In genomic region chr1:79956121-79956520, GRCm38 (mm10) we compare ENCODE assay signal across 8 mouse cellular contexts.
DNase-seq lines count a peak whose midpoint lies in the region; ATAC-seq and TF ChIP-seq lines count a peak whose summit lies in the region.

No protein-coding gene starts in this region.

- no peak for TF ChIP-seq CTCF in intestine, postnatal 0 days (IDR thresholded peaks at IDR 0.05; ENCODE audit: low read depth)

- H3K4me3 ChIP-seq in intestine, embryonic 14.5 days (ENCODE audit: low read depth, low read length) = no peak overlapping the region
- no peak overlapping the region for H3K4me3 ChIP-seq in intestine, postnatal 0 days (ENCODE audit: low read depth, low read length)
- no peak overlapping the region for H3K4me3 ChIP-seq in embryonic facial prominence, embryonic 13.5 days

- H3K9ac ChIP-seq in intestine, embryonic 14.5 days (ENCODE audit: low read length) = no peak overlapping the region
- no peak overlapping the region for H3K9ac ChIP-seq in intestine, postnatal 0 days (ENCODE audit: low read depth, low read length)
- no peak overlapping the region for H3K9ac ChIP-seq in embryonic facial prominence, embryonic 13.5 days

- peaks cover 6% of the 10 kb centered on the region; the same call in 1 of the 2 replicates for H3K4me1 ChIP-seq in intestine, embryonic 14.5 days (replicated peaks; ENCODE audit: control insufficient read depth, insufficient read depth, low read length)
- no peaks in the 10 kb centered on the region for H3K4me1 ChIP-seq in intestine, postnatal 0 days (replicated peaks; ENCODE audit: control insufficient read depth, insufficient read depth, low read length)
- H3K4me1 ChIP-seq in embryonic facial prominence, embryonic 13.5 days = peaks cover 24% of the 10 kb centered on the region

- peak; percentile 74 for DNase-seq in intestine, embryonic 14.5 days (ENCODE audit: low spot score)
- DNase-seq in Muller cell, postnatal 12 days (ENCODE audit: inconsistent ontology term) = peak; percentile 45
- DNase-seq in kidney, adult 9 months = peak; percentile 49
- peak; percentile 20 for DNase-seq in lung, postnatal 25 days (ENCODE audit: low spot score)
- DNase-seq in testis, postnatal 10 days (ENCODE audit: low spot score) = no peak
- DNase-seq in cerebellum, adult 8-10 months = no peak

- no peaks in the 10 kb centered on the region for H3K36me3 ChIP-seq in intestine, embryonic 14.5 days (ENCODE audit: control insufficient read depth, insufficient read depth, low read length)
- no peaks in the 10 kb centered on the region for H3K36me3 ChIP-seq in intestine, postnatal 0 days (ENCODE audit: control insufficient read depth, insufficient read depth)
- no peaks in the 10 kb centered on the region for H3K36me3 ChIP-seq in embryonic facial prominence, embryonic 13.5 days

- no peak overlapping the region for H3K27ac ChIP-seq in intestine, embryonic 14.5 days (ENCODE audit: low read depth)
- H3K27ac ChIP-seq in intestine, postnatal 0 days (ENCODE audit: low read depth, low read length) = no peak overlapping the region
- H3K27ac ChIP-seq in embryonic facial prominence, embryonic 13.5 days = 0 out of 2 replicates have a peak overlapping the region, but pooled peaks have one; percentile 48

- no peaks in the 10 kb centered on the region for H3K9me3 ChIP-seq in intestine, embryonic 14.5 days (ENCODE audit: control insufficient read depth, low read length)
- no peaks in the 10 kb centered on the region for H3K9me3 ChIP-seq in intestine, postnatal 0 days (ENCODE audit: control insufficient read depth)
- no peaks in the 10 kb centered on the region for H3K9me3 ChIP-seq in embryonic facial prominence, embryonic 13.5 days

- WGBS in intestine, embryonic 14.5 days = 44% methylated on average over 1 of the region's 1 CpGs
- WGBS in intestine, postnatal 0 days = 46% methylated on average over 1 of the region's 1 CpGs
- 0% methylated on average over 1 of the region's 1 CpGs for WGBS in embryonic facial prominence, embryonic 13.5 days

- H3K4me2 ChIP-seq in intestine, embryonic 14.5 days (ENCODE audit: low read length) = no peak overlapping the region
- no peak overlapping the region for H3K4me2 ChIP-seq in intestine, postnatal 0 days (replicated peaks; ENCODE audit: low read depth)
- no peak overlapping the region for H3K4me2 ChIP-seq in embryonic facial prominence, embryonic 13.5 days

- H3K27me3 ChIP-seq in intestine, embryonic 14.5 days (replicated peaks; ENCODE audit: control insufficient read depth, insufficient read depth, low read length) = no peaks in the 10 kb centered on the region
- no peaks in the 10 kb centered on the region for H3K27me3 ChIP-seq in intestine, postnatal 0 days (replicated peaks; ENCODE audit: control insufficient read depth, insufficient read depth, low read length)
- no peaks in the 10 kb centered on the region for H3K27me3 ChIP-seq in embryonic facial prominence, embryonic 13.5 days

- 0 out of 2 replicates have a peak, but pooled peaks have one; percentile 12 for ATAC-seq in intestine, embryonic 14.5 days (replicated peaks; ENCODE audit: low FRiP score, low TSS enrichment, low read depth)
- no peak for ATAC-seq in intestine, postnatal 0 days
- 0 out of 2 replicates have a peak, but pooled peaks have one; percentile 56 for ATAC-seq in embryonic facial prominence, embryonic 13.5 days (ENCODE audit: insufficient number of reproducible peaks, insufficient read depth, low FRiP score, low TSS enrichment, low read depth)

Comparison
In these comparisons a context has a peak if more than half of its experiments do, and no peak if none do; other contexts are left out.
1. DNase-seq: peak in intestine, embryonic 14.5 days (single experiment), Muller cell, postnatal 12 days (single experiment), kidney, adult 9 months (single experiment) and lung, postnatal 25 days (single experiment); none in testis, postnatal 10 days (single experiment) and cerebellum, adult 8-10 months (single experiment).